Mouse (Mus musculus) lung, postnatal 0 days (tissue): ENCODE results near the gene Ccdc191.

Source experiments
- CTCF ChIP-seq: IDR thresholded peaks from 2 replicates; pipeline ENCODE4 v1.5.1; 2016; ENCODE audit warnings: antibody characterized with exemption, mild to moderate bottlenecking
- EP300 ChIP-seq: IDR thresholded peaks from 2 replicates; pipeline ENCODE4 v1.6.1; 2016; ENCODE audit warnings: antibody characterized with exemption, mild to moderate bottlenecking, control low read depth

DNA sequence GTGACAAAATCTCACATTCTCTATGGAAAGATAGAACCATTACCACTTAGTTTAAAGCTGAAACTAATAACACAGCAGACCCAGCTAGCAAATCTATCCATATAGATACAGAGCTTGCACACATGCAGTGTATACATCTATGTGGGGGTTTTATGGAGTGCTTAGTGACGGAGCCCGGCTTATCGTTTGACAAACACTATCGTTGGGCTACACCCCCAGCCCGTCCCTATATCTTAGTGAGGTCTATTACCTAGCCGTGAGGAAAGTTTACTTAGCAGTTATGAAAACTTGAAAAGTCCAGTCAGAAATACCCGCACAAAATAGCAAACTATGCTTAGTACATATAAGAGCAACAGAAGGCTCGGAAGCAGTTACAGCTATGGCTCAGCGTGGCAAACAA lies 82.1 kb downstream of the Ccdc191 start:
- TF ChIP-seq EP300 = no peak
- no peak for TF ChIP-seq CTCF
